Mouse (Mus musculus): Measurements from ENCODE around the gene Zfpl1. TPM values are rescaled to one million over a fixed set of nuclear protein-coding genes. Genes with fewer than 3 reads are reported as not detected.
"Not testable (repeated sequence)": the region's sequence is repeated elsewhere in the genome, so short reads cannot be mapped to it uniquely, and the experiment has no call there.

Zfpl1 gene
- total RNA-seq (2021) = 10 to 100 TPM; 24.4 to 26.3 TPM

DNA sequence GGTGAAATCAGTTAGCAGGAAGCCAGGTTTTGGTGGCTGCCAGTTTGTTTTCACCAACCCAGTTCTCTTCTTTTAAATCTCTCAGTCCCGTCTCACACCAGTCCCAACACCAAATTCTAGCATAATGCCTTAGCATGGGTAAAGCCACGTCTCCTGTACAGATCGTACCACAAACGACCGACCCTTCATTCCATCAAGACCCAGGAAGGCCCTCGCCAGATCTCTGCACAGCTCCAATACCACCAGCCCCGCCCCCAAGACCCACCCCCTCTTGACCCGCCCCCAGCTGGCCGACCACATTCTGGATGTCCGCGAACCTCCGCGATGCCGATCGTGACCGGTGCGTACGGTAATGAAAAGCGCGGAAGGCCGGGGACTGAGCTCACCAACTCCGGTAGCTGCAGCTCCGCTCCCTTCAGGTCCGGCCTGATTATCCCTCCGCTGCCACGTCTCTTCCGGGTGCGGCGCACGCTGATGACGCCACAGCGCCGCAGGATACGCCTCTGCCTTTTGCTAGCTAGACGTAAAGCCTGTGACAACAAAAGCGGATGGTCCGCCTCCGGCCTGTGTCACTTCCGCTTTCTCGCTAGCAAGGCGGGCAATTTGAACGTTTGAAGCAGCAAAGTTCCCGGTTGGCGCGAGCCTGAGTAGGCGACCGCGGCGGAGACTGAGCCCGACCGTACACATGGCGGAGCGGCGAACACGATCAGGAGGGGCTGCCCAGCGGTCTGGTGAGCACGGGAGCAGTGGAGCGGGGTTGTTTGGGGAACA, at the start of gene Zfpl1, which contains the start of gene Cdca5:
TSS of gene Zfpl1 (minus strand) at position 479 of the 771 bp plus-strand sequence.
TSS of gene Cdca5 (plus strand) at position 506 of the 771 bp plus-strand sequence.
- peak; percentile 97 to 98 for DNase-seq
- intact Hi-C loops (cut with DNase I) = loop anchor here (2.0 kb wide), 1 partner anchor 34 kb away; the partner anchor contains the start of gene Sac3d1

DNA sequence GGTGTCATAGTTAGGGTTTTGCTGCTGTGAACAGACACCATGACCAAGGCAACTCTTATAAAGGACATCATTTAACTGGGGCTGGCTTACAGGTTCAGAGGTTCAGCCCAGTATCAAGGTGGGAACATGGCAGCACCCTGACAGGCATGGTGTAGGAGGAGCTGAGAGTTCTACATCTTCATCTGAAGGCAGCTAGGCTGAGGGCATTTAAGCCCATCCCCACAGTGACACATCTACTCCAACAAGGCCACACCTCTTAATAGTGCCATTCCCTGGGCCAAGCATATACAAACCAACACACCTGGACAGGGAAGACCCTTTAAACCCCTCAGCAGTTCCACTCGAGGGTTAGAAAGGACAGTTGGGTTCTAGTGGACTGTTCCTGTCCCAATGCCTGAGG, 48.4 kb upstream of the Zfpl1 start:
- DNase-seq; intact Hi-C loops (cut with DNase I): not testable (repeated sequence)

DNA sequence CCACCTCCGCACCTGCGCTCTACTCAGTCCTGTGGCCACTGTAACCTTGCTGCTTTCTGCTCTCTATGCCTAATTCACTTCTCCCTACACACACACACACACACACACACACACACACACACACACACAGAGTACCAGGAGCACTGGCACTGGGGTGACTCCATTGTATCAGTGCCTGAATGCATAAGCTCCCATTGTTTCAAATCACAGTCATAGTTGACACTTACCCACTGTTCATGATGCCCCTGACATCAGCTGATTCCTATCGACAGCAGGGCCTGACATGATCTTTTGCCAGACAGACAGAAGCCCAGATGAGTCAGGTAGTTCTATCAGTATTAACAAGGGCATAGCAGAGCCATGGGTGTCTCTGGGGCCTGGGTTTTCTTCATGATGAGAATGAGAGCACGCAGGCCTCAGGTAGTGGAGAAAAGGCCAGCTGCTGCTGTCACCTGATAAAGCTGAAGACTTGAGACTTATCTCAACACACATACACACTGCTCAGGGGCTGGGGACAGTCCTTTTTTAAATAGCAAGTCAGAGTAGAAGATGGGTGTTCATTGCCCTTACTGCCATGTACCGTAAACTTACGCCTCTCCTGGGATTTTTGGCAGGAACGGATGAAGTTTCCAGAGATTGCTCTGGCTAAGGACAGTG, 47.5 kb upstream of the Zfpl1 start:
- intact Hi-C loops (cut with DNase I) = no loop called here

DNA sequence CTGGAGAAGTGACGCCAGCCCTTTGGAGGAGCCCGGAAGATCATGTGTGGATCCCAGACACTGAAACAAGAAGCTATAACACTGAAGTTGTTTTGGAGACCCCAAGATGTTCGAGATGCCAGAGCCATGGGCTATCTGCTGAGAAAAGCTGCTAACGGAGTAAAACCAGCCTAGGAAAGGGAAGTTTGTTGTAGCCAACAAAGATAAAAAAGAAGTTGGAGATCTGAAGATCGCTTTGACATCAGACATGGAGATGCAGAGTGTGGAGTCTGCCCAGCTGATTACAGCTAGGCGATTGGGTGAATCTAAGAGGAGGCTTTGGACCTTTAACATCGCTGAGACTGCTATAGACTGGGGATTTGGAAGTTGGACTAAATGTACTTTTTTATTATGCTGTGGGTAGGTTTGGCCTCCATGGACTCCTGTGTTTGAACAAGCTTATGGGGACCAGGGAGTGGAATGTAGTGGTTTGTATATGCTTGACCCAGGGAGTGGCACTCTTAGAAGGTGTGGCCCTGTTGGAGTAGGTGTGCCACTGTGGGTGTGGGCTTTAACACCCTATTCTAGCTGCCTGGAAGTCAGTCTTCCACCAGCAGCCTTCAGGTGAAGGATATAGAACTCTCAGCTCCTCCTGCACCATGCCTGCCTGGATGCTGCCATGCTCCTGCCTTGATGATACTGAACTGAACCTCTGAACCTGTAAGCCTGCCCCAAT, 45.8 kb upstream of the Zfpl1 start:
- intact Hi-C loops (cut with DNase I); DNase-seq: not testable (repeated sequence)

More for the DNA sequence above, 47.5 kb upstream of the Zfpl1 start:
- DNase-seq = no peak

DNA sequence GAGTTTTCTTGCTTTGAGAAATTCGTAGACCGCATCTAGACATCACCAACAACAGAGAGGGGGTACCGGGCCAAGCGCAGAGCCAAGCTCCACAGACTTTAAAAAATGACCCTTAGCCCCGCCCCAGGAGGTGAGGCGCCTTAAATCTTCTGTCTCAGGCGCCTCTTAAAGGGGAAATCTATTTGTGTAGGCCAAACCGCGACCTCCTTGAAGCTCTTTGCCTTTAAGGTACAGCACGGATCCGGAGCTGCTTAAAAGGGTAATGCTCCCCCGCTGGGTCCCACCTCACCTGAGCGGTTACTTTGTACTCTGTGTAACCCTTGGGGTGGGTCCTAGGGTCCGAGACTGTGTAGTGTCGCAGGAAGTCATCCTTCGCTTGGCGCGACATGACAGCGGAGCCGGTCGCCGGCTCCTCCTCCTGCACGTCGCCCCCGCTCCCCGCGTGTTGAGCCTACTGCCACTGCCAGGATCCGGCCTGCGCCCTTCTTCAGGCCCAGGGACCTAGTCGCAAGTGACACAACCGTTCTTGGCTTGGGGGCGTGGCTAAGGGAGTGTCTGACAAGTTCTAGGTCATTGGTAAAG, 43.1 kb upstream of the Zfpl1 start, which contains the start of gene Snx15:
TSS of gene Snx15 (minus strand) at position 545 of the 582 bp plus-strand sequence.
- intact Hi-C loops (cut with DNase I) = loop anchor here (2.0 to 5.0 kb wide), 2 partner anchors 81 to 163 kb away; partner anchors contain the start of genes Pola2 and Syvn1
- DNase-seq = peak; percentile 96

DNA sequence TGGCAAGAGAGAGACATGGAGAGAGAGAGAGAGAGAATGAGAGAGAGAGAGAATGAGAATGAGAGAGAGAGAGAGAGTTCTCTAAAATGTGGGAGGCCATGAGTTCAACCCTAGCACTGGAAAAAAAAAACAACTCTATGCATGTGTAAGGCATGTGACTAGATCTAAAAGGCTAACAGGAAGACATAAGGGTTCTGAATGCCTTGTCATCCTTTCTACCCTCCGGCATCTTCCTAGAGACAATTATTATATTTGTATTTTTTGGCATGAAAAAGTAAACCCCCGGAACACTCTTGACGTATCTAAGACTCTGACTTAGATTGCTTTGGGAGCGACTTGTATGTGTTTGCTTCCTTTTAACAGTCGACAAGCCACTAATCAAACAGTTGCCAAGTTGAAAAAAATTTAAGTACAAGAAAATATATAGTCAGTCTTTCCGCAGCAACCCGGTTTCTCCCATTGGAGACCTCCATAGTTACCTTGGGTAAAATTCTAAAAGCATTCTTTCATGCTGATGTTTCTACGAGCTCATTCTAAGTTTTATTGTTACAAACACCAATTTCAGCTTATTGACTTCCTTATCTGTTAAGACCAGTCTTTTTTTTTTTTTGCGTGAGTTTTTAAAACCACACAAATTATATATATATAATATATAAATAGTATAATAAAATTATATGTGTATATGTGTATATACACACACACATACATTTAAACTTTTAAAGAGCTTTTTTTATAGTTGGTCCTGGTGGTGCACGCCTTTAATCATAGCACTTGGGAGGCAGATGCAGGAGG, 42.2 kb upstream of the Zfpl1 start:
- intact Hi-C loops (cut with DNase I) = loop anchor here (2.0 to 5.0 kb wide), 2 partner anchors 80 to 162 kb away; partner anchors contain the start of genes Pola2 and Syvn1
- no peak for DNase-seq

DNA sequence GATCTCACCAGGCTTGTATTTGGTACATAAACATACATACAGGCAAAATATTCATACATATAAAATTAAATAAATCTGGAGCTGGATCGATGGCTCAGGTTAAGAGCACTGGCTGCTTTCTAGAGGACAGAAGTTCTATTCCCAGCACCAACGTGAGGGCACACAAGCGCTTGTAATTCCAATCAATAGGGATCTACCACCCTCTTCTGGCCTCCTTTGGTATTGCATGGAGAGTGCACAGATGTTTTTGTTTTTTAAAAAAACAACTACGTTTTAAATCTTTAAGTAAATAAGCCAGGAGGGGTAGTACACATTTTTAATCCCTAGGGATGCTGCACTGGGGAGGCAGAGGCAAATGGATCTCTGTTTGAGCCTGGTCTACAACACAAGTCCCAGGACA, 41.5 kb upstream of the Zfpl1 start:
- intact Hi-C loops (cut with DNase I) = loop anchor here (2.0 to 5.0 kb wide), 2 partner anchors 79 to 161 kb away; partner anchors contain the start of genes Pola2 and Syvn1

DNA sequence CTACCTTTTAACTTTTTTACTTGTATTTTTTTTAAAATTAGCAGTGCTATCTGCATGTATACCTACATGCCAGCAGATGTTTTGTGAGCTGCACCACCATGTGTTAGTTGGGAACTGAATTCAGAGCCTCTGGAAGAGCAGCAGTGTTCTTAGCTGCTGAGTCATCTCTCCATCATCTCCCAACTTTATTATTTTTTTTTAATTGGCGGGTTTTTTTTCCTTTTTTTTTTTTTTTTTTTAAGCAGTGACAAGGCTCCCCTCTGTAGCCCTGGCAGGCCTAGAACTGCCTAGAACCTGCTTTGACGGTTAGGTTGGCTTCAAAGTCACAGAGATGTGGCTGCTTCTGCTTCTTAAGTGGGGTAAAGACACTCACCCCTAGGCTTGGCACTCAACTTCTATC, 40.1 kb upstream of the Zfpl1 start:
- no peak for DNase-seq
- intact Hi-C loops (cut with DNase I) = loop anchor here (5.0 kb wide), 2 partner anchors 78 to 223 kb away; partner anchors contain the start of gene Syvn1

More for the DNA sequence above, 41.5 kb upstream of the Zfpl1 start:
- DNase-seq = peak; percentile 46 to 77

DNA sequence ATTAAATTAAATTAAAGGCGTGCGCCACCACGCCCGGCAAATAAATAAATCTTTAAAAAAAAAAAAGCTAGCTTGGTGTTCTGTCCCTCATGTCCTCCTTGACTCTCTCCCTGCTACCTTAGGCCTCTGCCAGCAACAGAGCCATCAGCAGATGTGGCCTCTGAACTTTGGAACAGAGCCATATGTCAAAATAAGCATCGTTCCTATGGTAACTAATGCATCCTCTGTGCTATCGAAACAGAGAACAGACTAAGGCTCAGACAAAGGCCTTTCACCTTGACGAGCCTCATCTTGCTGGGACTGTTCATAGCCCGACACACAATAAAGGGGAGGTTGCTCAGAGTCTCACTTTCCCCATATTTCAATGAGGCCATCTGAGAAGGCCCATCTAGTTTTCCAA, 38.6 kb upstream of the Zfpl1 start:
- intact Hi-C loops (cut with DNase I) = loop anchor here (5.0 kb wide), 1 partner anchor 221 kb away; no protein-coding TSS in a partner anchor
- no peak for DNase-seq

DNA sequence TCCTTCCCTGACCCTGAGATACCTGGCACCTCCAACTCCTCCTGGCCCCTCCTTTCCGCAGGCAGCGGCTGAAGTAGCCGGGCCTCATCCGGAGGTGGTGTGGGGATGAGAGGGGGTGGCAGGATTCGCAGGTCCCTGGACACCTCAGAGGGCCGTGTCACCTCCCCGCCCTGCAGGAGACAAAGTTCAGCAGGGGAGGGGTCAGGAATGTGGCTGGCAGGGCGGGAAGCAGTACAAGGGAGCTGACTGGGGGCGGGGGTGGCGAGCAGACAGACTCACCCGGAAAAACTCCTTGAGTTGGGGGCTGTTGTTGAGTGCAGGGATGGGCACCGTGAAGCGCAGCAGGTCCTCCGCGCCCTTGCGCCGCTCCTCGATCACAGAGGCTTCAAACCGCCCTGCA, 37.0 kb upstream of the Zfpl1 start:
- no peak for DNase-seq
- intact Hi-C loops (cut with DNase I) = loop anchor here (1.0 to 5.0 kb wide), 2 partner anchors 156 to 219 kb away; no protein-coding TSS in a partner anchor

DNA sequence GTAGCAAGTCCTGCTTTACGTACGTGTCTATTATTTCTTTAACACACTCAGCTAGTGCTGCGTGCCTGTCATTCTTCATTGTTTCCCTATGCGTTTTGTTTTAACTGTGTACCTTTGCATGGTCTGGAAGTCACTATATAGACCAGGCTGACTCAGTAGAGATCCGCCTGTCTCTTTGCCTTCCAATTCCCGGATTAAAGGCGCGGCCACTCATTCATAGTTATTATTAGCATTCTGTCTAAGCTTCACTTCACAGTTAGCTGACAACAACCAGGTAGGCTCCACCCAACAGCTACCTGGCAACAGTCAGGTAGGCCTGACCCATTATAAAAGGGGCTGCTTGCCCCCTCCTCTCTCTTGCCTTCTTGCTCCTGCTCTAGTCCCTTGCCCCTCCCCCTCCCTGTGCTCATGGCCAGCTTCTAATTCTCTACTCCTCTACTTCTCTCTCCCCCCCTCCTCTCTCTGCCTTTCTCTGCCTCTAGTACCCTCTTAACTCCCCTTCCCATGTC, 34.0 kb upstream of the Zfpl1 start:
- no peak for DNase-seq
- intact Hi-C loops (cut with DNase I) = loop anchor here (2.0 kb wide), 1 partner anchor 34 kb away; the partner anchor contains the start of genes Cdca5 and Zfpl1

DNA sequence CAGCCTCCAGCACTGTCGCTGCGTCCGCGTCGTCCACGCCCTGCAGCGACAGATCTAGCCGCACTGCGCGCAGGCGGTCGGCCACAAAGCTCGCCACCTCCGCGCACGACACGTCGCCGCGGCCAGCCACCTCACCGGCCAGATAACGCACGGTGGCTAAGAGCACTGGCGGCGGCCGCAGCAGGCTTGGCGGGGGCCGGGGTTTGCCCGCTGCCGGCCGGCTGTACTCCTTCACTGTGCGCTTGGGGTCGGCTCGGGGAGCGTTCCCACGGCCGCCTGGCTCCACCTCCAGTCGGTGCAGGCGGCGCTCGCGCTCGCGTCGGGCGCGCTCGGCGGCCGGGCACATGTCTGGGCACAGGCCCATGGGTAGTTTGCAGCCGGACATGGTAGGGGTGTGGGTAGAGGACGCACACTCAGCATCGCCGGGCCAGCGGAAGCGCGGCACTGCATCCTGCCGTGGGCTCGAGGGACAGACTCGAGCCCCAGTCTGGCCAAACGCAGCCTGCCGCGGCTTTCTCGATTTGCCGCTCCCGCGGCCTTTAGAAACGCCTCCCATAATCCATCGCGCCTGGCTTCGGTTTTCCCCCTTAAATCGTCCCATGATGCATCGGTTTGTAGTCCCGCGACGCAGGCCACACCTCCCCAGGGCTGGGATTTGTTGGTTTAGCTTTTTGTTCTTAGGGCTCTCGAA, 33.4 kb upstream of the Zfpl1 start, which contains the start of gene Sac3d1:
TSS of gene Sac3d1 (minus strand) at position 665 of the 691 bp plus-strand sequence.
- peak; percentile 93 for DNase-seq
- intact Hi-C loops (cut with DNase I) = loop anchor here (2.0 kb wide), 1 partner anchor 33 kb away; the partner anchor contains the start of genes Cdca5 and Zfpl1

DNA sequence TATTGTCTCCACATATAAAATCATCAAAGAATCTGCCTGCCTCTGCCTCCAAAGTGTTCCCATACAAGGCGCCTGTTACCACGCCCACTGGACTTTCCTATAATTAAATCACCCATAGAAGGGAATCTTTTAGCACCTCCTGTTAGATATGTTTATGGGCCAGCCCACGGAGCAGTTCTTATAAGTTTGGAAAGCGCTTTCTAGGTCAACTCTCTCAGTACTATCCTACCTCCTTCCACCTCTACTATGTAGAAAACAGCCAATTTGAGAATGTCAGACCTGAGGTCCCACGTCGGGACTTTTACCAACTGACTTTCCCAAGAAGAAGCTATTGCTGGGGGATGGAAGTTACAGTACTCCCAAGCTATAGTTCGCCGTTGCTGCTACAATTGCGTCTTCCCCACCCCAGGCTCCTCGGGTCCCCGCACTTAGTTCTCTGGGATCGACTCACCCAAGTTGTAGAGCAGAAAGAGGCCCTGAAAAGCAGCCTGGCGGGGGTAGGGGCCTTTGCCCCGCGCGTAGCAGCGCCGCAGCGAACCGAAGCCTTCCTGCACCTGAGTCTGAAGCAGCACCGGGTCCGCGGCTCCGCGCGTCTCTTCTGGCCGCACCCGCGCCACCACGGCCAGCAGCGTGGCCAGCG, 32.7 kb upstream of the Zfpl1 start:
- intact Hi-C loops (cut with DNase I) = no loop called here
- DNase-seq = no peak

DNA sequence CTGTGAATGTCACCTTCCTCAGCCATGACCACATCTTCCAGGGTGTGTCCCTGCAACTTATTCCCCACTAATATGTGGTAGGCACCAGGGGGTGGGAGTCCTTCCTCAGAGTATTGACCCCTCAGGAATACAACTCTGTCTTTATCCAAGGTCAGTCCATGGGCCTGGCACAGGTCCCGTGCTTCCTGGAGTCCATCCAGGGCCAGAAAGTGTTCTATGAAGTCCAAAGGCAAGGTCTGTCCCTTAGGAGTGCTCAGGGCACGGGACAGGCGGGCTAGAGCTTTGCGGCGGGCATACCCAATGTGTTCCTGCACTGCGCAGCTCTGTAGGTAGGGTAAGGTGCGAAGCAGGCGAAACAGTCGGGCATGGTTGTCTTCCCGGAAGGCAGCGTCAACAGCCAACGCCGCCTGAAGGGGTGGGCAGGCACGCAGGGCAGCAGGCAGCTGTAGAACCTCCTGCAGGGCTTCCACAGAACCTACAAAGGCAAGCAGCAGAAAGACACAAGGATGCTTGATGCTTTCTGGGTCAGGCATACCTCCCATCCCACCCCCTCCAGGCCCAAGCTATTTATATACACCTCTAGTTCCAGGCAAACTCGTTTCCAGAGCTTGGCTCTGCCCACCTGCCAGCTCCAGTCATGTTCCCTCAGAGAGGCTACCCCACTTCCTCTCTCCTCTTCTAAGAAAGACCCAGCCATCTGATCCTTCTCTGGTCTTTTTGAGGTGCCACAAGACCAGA, 31.5 kb upstream of the Zfpl1 start:
- peak; percentile 34 to 37 for DNase-seq
- intact Hi-C loops (cut with DNase I) = no loop called here

DNA sequence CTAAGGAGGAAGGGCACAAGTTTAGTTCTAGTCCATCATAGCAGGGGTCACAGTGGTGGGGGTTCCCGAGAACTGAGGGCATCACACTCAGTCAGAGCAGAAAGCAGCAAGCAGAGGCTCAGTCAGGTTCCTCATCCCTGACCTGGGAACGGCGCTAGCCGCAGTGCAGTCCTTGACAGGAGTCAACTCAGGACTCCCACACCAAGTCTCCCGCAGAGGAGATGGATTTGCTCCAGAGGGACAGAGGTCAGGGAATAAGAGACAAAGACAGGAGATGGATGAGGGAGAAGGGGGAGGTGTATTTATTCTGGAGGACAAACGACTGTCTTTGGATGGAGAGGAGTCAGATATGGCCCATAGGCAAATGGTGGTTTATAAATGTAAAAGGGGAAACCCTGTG, 28.4 kb upstream of the Zfpl1 start:
- intact Hi-C loops (cut with DNase I) = no loop called here
- no peak for DNase-seq

DNA sequence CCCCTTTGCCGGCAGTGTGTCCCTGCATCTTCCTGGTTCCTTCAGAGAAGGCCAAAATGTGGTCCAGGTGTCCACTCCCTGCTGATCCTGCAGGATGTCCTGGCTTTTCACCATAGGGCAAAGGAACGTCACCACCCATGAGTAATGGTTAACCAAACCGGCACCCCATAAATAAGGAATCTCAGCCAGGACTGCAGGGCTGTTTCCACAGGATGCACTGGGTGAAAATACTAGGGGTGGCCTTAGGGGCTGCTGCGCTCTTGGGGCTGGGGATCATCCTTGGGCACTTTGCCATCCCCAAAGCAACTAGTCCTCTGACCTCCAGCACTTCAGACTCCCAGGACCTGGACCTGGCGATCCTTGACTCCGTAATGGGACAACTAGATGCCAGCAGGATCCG, 20.8 kb upstream of the Zfpl1 start, which contains the start of gene Naaladl1:
TSS of gene Naaladl1 (plus strand) at position 197 of the 400 bp plus-strand sequence.
- intact Hi-C loops (cut with DNase I) = no loop called here
- no peak for DNase-seq

DNA sequence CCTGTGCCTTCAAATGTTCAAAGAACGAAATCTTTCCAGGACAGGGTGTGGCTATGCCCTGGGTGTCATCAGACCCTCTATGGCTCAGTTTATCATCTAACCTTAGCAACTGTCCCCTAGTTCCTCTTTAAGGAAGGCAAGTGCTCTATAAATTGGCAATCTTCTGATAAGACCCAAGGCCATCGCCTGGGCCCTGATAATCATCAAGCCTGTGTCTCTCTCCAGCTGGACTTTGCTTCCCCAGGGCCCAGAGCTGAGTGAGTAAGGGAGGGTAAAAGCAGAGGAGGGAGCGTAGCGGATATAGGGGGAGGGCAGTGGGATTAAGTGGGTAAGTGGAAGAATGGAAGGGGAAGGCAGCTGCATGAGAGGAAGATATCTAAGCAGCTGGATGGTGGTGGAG, 19.7 kb upstream of the Zfpl1 start:
- intact Hi-C loops (cut with DNase I) = no loop called here
- no peak for DNase-seq

Measured in heart, postnatal 10 days (tissue).